Mouse (Mus musculus) E14TG2a.4 (cell line): ENCODE results near the gene Lrrc28.

Experiments used
- CTCF ChIP-seq: conservative IDR thresholded peaks from 2 replicates; pipeline ENCODE4 v1.5.1; 2014; ENCODE audit warnings: low read length
- POU5F1 ChIP-seq: IDR thresholded peaks from 2 replicates; pipeline ENCODE4 v1.6.1; 2014; ENCODE audit warnings: low read length, borderline replicate concordance

DNA sequence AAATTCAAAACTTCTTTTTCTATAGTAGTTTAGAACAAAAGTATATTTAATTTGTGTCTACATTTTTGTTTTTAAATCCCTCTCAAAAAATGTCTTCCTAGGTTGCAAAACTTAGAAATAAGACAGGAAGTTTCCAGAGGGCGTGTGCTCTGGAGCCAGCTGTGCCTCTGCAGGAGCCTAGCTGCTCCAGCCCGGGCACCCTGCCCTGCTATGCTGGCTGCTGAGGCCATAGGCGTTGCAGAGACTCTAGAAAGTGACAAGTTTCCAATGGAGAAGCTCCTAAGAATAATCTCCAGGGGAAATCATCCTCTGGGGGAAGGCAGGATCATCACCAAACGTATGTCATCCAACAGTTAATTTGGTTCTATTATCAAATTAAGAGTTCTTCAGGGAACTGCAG is 130.7 kb downstream of the Lrrc28 start:
- no peak for TF ChIP-seq CTCF
- TF ChIP-seq POU5F1, result no peak
